Mouse (Mus musculus) ES-Bruce4 (cell line): ENCODE results near the gene Tmem176a.

ENCODE experiments used
- CTCF ChIP-seq: IDR thresholded peaks from one replicate; pipeline ENCODE4 v1.8.1; 2011; ENCODE audit warnings: low read depth, low read length
- EP300 ChIP-seq: IDR thresholded peaks from 2 replicates; pipeline ENCODE4 v1.6.1; 2011; ENCODE audit warnings: low read depth, low read length; ENCODE audit not compliant: insufficient read depth
- POLR2A ChIP-seq: IDR thresholded peaks from one replicate; pipeline ENCODE4 v1.8.1; 2011; ENCODE audit warnings: low read length; ENCODE audit not compliant: insufficient read depth

- TF ChIP-seq EP300 = no peak
- no peak for TF ChIP-seq CTCF
- no peak for TF ChIP-seq POLR2A
Measured at GRCm38 (mm10) chr6:48872596-48872995, 31.9 kb downstream of the Tmem176a start, which contains the start of gene Aoc1.
